Mouse (Mus musculus) myocyte (in vitro differentiated cells): Measurements from ENCODE around the gene Calhm4.

Source experiments
- CEBPB ChIP-seq: IDR thresholded peaks from 2 replicates; pipeline ENCODE4 v1.6.1; 2011; ENCODE audit warnings: mild to moderate bottlenecking, moderate library complexity; ENCODE audit not compliant: poor library complexity, insufficient read depth, severe bottlenecking
- E2F4 ChIP-seq: IDR thresholded peaks from one replicate; pipeline ENCODE4 v1.6.1; 2011; ENCODE audit warnings: mild to moderate bottlenecking, control low read depth, moderate library complexity; ENCODE audit not compliant: insufficient read depth
- MAX ChIP-seq: IDR thresholded peaks from one replicate; pipeline ENCODE4 v1.6.1; 2011; ENCODE audit warnings: low read depth, mild to moderate bottlenecking, control low read depth
- MYOD1 ChIP-seq, 3 experiments: IDR thresholded peaks; one replicate each; pipeline ENCODE4 v1.6.1; 2011; ENCODE audit warnings: control low read depth in 2 of 3, low read depth in 2 of 3, mild to moderate bottlenecking in 2 of 3, moderate library complexity in 1 of 3; ENCODE audit not compliant: insufficient read length in 2 of 3, control insufficient read depth in 1 of 3
- MYOG ChIP-seq, 3 experiments: IDR thresholded peaks; one replicate each; pipeline ENCODE4 v1.6.1; 2011; ENCODE audit warnings: control low read depth in 2 of 3, low read depth in 2 of 3, mild to moderate bottlenecking in 2 of 3; ENCODE audit not compliant: insufficient read length in 2 of 3, control insufficient read depth in 1 of 3, insufficient read depth in 1 of 3
- POLR2A ChIP-seq: IDR thresholded peaks from one replicate; pipeline ENCODE4 v1.6.1; 2011; ENCODE audit warnings: low read depth, mild to moderate bottlenecking, control low read depth, moderate library complexity; ENCODE audit not compliant: insufficient read length
- POLR2AphosphoS2 ChIP-seq: IDR thresholded peaks from one replicate; pipeline ENCODE4 v1.6.1; 2011; ENCODE audit warnings: low read depth, control low read depth; ENCODE audit not compliant: insufficient read length
- REST ChIP-seq: IDR thresholded peaks from one replicate; pipeline ENCODE4 v1.6.1; 2011; ENCODE audit warnings: mild to moderate bottlenecking, control low read depth, moderate library complexity; ENCODE audit not compliant: insufficient read depth, insufficient read length
- SRF ChIP-seq: IDR thresholded peaks from one replicate; pipeline ENCODE4 v1.6.1; 2011; ENCODE audit warnings: low read depth; ENCODE audit not compliant: control insufficient read depth, insufficient read length
- TCF12 ChIP-seq: IDR thresholded peaks from one replicate; pipeline ENCODE4 v1.6.1; 2011; ENCODE audit warnings: mild to moderate bottlenecking, control low read depth; ENCODE audit not compliant: poor library complexity, insufficient read depth, severe bottlenecking
- TCF3 ChIP-seq: IDR thresholded peaks from one replicate; pipeline ENCODE4 v1.6.1; 2011; ENCODE audit warnings: low read depth, control low read depth; ENCODE audit not compliant: insufficient read length
- USF1 ChIP-seq: IDR thresholded peaks from one replicate; pipeline ENCODE4 v1.6.1; 2011; ENCODE audit warnings: low read depth, mild to moderate bottlenecking, control low read depth, moderate library complexity

DNA sequence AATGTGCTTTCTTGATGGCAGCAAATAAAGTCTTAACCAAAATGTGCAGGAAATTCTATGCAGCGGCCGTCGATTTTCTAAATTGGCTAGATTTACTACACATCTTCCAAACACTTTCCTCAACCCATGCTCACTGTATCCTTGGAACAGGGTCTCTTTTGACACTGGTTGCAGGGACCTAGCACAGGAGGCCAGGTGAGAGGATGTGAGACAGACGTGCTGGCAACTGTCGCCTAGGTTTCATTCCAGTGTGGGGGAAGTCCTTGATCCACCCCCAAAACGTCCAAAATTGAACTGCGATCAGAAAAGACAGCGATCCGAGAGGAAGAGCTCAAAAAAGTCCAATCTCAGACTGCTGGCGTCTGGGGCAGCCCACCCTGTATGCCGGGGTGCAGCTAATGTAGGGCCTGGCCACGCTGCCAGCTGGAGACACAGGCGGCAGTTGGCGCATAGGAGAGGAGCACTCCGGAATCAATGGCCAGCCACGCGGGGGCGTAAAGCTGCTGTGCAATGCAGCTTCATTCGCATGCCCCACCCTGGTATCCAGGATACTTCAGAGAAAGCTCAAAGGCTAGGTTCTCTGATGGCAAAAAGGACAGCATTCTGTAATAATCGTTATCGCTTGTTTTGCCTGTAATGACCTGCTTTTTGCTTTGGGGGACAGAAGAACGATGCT is 10.3 kb downstream of the Calhm4 start:
- TF ChIP-seq MAX (no peak), POLR2AphosphoS2 (no peak), POLR2A (no peak), CEBPB (no peak), SRF (no peak), TCF12 (no peak), TCF3 (no peak), E2F4 (no peak), MYOD1 (IDR thresholded peaks at IDR 0.05; ENCODE audit: control insufficient read depth in 1 of 3, insufficient read length in 2 of 3, low read depth in 2 of 3) (peak in 1 of 3 experiments; percentile 50), MYOG (IDR thresholded peaks at IDR 0.05; ENCODE audit: control insufficient read depth in 1 of 3, insufficient read depth in 1 of 3, insufficient read length in 2 of 3, low read depth in 2 of 3) (peak in 1 of 3 experiments; percentile 32), REST (no peak), USF1 (no peak)
